Mouse (Mus musculus) B cell, adult 62 days (primary cell): ENCODE results near the gene Gm7324. TPM values are rescaled to one million over a fixed set of nuclear protein-coding genes. Genes with fewer than 3 reads are reported as not detected.

Experiments
- total RNA-seq: library from RNA; stranded (reverse); gene quantifications from 4 replicates; pipeline ENCODE4 v1.2.4, GENCODE M21; 2023

Gm7324 gene
- total RNA-seq: 2.0 to 2.7 TPM (median 2.6 TPM) in 4 replicates

DNA sequence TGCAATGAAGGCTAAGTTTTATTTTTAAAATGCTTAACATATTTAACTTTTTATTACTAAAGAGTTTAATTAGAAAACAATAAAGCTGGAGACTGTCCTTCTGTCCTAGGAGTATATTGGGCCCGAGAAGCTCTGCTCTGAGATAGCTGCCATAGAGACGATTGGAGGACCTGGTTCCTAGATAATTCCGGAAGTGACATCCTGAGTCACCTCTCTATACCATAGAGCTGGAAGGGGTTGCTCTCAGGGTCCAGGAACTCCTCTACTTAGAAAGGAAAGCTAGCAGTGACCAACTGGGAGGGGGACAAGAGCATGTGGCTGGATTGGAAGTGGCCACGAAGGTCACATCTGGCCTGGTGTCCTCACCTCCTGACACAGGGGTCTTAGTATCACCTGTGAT is at the start of gene Gm7324:
Gene Gm7324 (plus strand): TSS at position 208 of the 400 bp plus-strand sequence.

DNA sequence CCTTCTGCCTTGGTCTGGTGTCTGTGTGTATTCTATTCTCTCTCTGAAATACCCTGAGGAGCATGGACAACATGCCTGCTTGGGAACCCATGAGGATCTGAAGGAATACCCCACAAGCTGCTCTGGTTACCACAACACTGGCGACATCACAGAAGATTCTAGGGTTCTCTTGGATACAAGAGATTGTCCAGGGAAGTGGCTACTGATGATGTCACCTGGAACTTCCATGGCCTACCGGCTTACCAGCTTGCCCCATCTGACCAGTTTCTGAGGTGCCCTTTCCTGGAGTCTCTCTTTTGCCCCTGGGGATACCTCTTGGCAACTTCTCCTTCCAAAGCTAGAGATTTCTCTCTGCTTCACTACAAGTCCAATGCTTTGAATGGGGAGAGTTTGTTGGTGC is 20.5 kb upstream of the Gm7324 start, which contains the start of gene Gm8165:
Gene Gm8165 (minus strand): TSS at position 101 of the 400 bp plus-strand sequence.

DNA sequence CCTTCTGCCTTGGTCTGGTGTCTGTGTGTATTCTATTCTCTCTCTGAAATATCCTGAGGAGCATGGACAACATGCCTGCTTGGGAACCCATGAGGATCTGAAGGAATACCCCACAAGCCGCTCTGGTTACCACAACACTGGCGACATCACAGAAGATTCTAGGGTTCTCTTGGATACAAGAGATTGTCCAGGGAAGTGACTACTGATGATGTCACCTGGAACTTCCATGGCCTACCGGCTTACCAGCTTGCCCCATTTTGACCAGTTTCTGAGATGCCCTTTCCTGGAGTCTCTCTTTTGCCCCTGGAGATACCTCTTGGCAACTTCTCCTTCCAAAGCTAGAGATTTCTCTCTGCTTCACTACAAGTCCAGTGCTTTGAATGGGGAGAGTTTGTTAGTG is 29.8 kb downstream of the Gm7324 start, which contains the start of gene Gm16506:
Gene Gm16506 (minus strand): TSS at position 101 of the 400 bp plus-strand sequence.

DNA sequence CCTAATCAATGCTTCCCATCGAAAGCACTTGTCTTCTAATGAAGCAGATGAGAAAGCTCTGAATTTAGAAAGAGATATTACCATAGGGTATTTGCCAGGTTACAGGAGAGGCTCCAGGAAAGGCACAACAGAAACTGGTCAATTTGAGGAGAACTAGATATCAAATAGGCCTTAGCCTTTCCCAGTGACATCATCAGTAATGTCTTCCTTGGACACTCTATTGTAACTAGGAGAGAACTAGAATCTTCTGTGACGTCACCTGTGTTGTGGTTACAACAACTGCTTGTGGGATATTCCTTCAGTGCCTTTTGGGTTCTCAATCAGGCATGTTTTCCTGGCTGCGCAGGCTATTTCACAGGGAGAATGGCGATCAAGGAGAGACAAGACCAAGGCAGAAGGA is 49.9 kb downstream of the Gm7324 start, which contains the start of gene Gm6526:
Gene Gm6526 (plus strand): TSS at position 301 of the 400 bp plus-strand sequence.

Other genes starting within 250 kb of the Gm7324 start
- gene Gm5799, start 154.3 kb upstream of the Gm7324 start, total RNA-seq: not detected in 4 replicates
- gene Gm17654, start 118.7 kb upstream of the Gm7324 start, total RNA-seq: not detected in 4 replicates
- not detected in 4 replicates for gene Gm10375, start 89.8 kb upstream of the Gm7324 start, total RNA-seq
- gene Gm8165, start 20.6 kb upstream of the Gm7324 start, total RNA-seq: not detected in 4 replicates
- not detected in 4 replicates for gene Gm16506, start 29.7 kb downstream of the Gm7324 start, total RNA-seq
- not detected in 4 replicates for gene Gm6526, start 50.0 kb downstream of the Gm7324 start, total RNA-seq
- gene Gm8180, start 86.9 kb downstream of the Gm7324 start, total RNA-seq: not detected in 4 replicates
- gene Ear1, start 177.7 kb downstream of the Gm7324 start, total RNA-seq: not detected in 4 replicates
- gene Ear10, start 225.7 kb downstream of the Gm7324 start, total RNA-seq: not detected in 4 replicates
- gene Gm8113, start 227.6 kb downstream of the Gm7324 start, total RNA-seq: not detected in 4 replicates